Mouse (Mus musculus): Measurements from ENCODE around the gene Pmm1. TPM values are rescaled to one million over a fixed set of nuclear protein-coding genes. Genes with fewer than 3 reads are reported as not detected.

Pmm1 gene
- total RNA-seq, 2 experiments from 2014 or later = 197 to 221 TPM

- intact Hi-C loops (cut with DNase I) = loop anchor here (2.0 kb wide), 1 partner anchor 28 kb away; no protein-coding TSS in a partner anchor
- DNase-seq (ENCODE audit: low spot score in 2 of 2) = no peak
Observed at GRCm38 (mm10) chr15:81961078-81961451, 335 bp upstream of the Pmm1 start.

- DNase-seq (ENCODE audit: low spot score in 2 of 2) = no peak
- intact Hi-C loops (cut with DNase I) = loop anchor here (2.0 kb wide), 1 partner anchor 20 kb away; no protein-coding TSS in a partner anchor
Observed at GRCm38 (mm10) chr15:81958906-81959305, 1.8 kb downstream of the Pmm1 start.

- intact Hi-C loops (cut with DNase I) = no loop called here
- DNase-seq (ENCODE audit: low spot score in 2 of 2) = peak in 1 of 2 experiments; percentile 38
Observed at GRCm38 (mm10) chr15:81957598-81957997, 3.1 kb downstream of the Pmm1 start.

- peak; percentile 51 to 56 for DNase-seq (ENCODE audit: low spot score in 2 of 2)
- intact Hi-C loops (cut with DNase I) = no loop called here
Observed at GRCm38 (mm10) chr15:81956457-81956856, 4.3 kb downstream of the Pmm1 start.

GRCm38 (mm10) chr15:81955414-81955813 lies 5.3 kb downstream of the Pmm1 start:
- no peak for DNase-seq (ENCODE audit: low spot score in 2 of 2)
- intact Hi-C loops (cut with DNase I) = no loop called here

GRCm38 (mm10) chr15:81954716-81955115 lies 6.0 kb downstream of the Pmm1 start:
- no peak for DNase-seq (ENCODE audit: low spot score in 2 of 2)
- intact Hi-C loops (cut with DNase I) = no loop called here

GRCm38 (mm10) chr15:81954151-81954583 lies 6.6 kb downstream of the Pmm1 start:
- DNase-seq (ENCODE audit: low spot score in 2 of 2) = peak in 1 of 2 experiments; percentile 18
- intact Hi-C loops (cut with DNase I) = no loop called here

- DNase-seq (ENCODE audit: low spot score in 2 of 2) = peak in 1 of 2 experiments; percentile 4
- intact Hi-C loops (cut with DNase I) = no loop called here
Observed at GRCm38 (mm10) chr15:81952310-81952709, 8.4 kb downstream of the Pmm1 start.

- intact Hi-C loops (cut with DNase I) = no loop called here
- no peak for DNase-seq (ENCODE audit: low spot score in 2 of 2)
Observed at GRCm38 (mm10) chr15:81951159-81951558, 9.6 kb downstream of the Pmm1 start.

GRCm38 (mm10) chr15:81950716-81951115 lies 10.0 kb downstream of the Pmm1 start:
- no peak for DNase-seq (ENCODE audit: low spot score in 2 of 2)
- intact Hi-C loops (cut with DNase I) = no loop called here

GRCm38 (mm10) chr15:81949476-81950131 lies 11.1 kb downstream of the Pmm1 start:
- no peak for DNase-seq (ENCODE audit: low spot score in 2 of 2)
- intact Hi-C loops (cut with DNase I) = no loop called here

GRCm38 (mm10) chr15:81949076-81949475 lies 11.7 kb downstream of the Pmm1 start:
- intact Hi-C loops (cut with DNase I) = no loop called here
- no peak for DNase-seq (ENCODE audit: low spot score in 2 of 2)

GRCm38 (mm10) chr15:81943176-81943749 lies 17.5 kb downstream of the Pmm1 start:
- intact Hi-C loops (cut with DNase I) = no loop called here
- DNase-seq (ENCODE audit: low spot score in 2 of 2) = no peak

GRCm38 (mm10) chr15:81941010-81941409 lies 19.7 kb downstream of the Pmm1 start:
- no peak for DNase-seq (ENCODE audit: low spot score in 2 of 2)
- intact Hi-C loops (cut with DNase I) = no loop called here

- no peak for DNase-seq (ENCODE audit: low spot score in 2 of 2)
- intact Hi-C loops (cut with DNase I) = no loop called here
Observed at GRCm38 (mm10) chr15:81940219-81940618, 20.5 kb downstream of the Pmm1 start.

- intact Hi-C loops (cut with DNase I) = loop anchor here (2.0 kb wide), 1 partner anchor 19 kb away; no protein-coding TSS in a partner anchor
- DNase-seq (ENCODE audit: low spot score in 2 of 2) = no peak
Observed at GRCm38 (mm10) chr15:81939774-81940173, 21.0 kb downstream of the Pmm1 start.

- DNase-seq (ENCODE audit: low spot score in 2 of 2) = no peak
- intact Hi-C loops (cut with DNase I) = loop anchor here (2.0 kb wide), 1 partner anchor 20 kb away; no protein-coding TSS in a partner anchor
Observed at GRCm38 (mm10) chr15:81939157-81939715, 21.5 kb downstream of the Pmm1 start.

- intact Hi-C loops (cut with DNase I) = loop anchor here (2.0 kb wide), 1 partner anchor 21 kb away; no protein-coding TSS in a partner anchor
- DNase-seq (ENCODE audit: low spot score in 2 of 2) = no peak
Observed at GRCm38 (mm10) chr15:81938246-81938645, 22.5 kb downstream of the Pmm1 start.

GRCm38 (mm10) chr15:81937098-81937972 lies 23.4 kb downstream of the Pmm1 start:
- intact Hi-C loops (cut with DNase I) = no loop called here
- peak; percentile 72 to 79 for DNase-seq (ENCODE audit: low spot score in 2 of 2)

GRCm38 (mm10) chr15:81936679-81937078 lies 24.1 kb downstream of the Pmm1 start, which contains the start of gene Csdc2:
Gene Csdc2 (plus strand): TSS chr15:81936759.
- intact Hi-C loops (cut with DNase I) = no loop called here
- peak; percentile 58 to 62 for DNase-seq (ENCODE audit: low spot score in 2 of 2)
